Mouse (Mus musculus): ENCODE measurements around the gene Mrpl51.

The Mrpl51 gene

GRCm38 (mm10) chr6:125191332-125192015, at the start of gene Mrpl51, which contains the start of gene Ncapd2:
Gene Mrpl51 (plus strand): TSS chr6:125191801.
Gene Ncapd2 (minus strand): TSS chr6:125191701.
- in situ Hi-C loops (cut with MboI, MseI) = no loop called here

GRCm38 (mm10) chr6:125142436-125142835, 49.2 kb upstream of the Mrpl51 start:
- in situ Hi-C loops (cut with MboI, MseI) = no loop called here

GRCm38 (mm10) chr6:125143128-125143527, 48.5 kb upstream of the Mrpl51 start:
- in situ Hi-C loops (cut with MboI, MseI) = no loop called here

GRCm38 (mm10) chr6:125143904-125144303, 47.7 kb upstream of the Mrpl51 start:
- in situ Hi-C loops (cut with MboI, MseI) = no loop called here

- in situ Hi-C loops (cut with MboI, MseI) = no loop called here
These were observed 46.6 kb upstream of the Mrpl51 start, which contains the start of gene Iffo1 for GRCm38 (mm10) chr6:125145001-125145400. Gene Iffo1 (plus strand): TSS chr6:125145241.

- in situ Hi-C loops (cut with MboI, MseI) = no loop called here
These were observed 46.1 kb upstream of the Mrpl51 start for GRCm38 (mm10) chr6:125145479-125145951.

GRCm38 (mm10) chr6:125146148-125146547, 45.5 kb upstream of the Mrpl51 start:
- in situ Hi-C loops (cut with MboI, MseI) = no loop called here

- in situ Hi-C loops (cut with MboI, MseI) = no loop called here
These were observed 44.8 kb upstream of the Mrpl51 start for GRCm38 (mm10) chr6:125146797-125147196.

- in situ Hi-C loops (cut with MboI, MseI) = no loop called here
These were observed 44.3 kb upstream of the Mrpl51 start for GRCm38 (mm10) chr6:125147329-125147728.

- in situ Hi-C loops (cut with MboI, MseI) = no loop called here
These were observed 43.2 kb upstream of the Mrpl51 start for GRCm38 (mm10) chr6:125148251-125148925.

GRCm38 (mm10) chr6:125148926-125149568, 42.6 kb upstream of the Mrpl51 start:
- in situ Hi-C loops (cut with MboI, MseI) = no loop called here

- in situ Hi-C loops (cut with MboI, MseI) = no loop called here
These were observed 42.0 kb upstream of the Mrpl51 start for GRCm38 (mm10) chr6:125149569-125149950.

GRCm38 (mm10) chr6:125152212-125153017, 39.2 kb upstream of the Mrpl51 start:
- in situ Hi-C loops (cut with MboI, MseI) = no loop called here

- in situ Hi-C loops (cut with MboI, MseI) = no loop called here
These were observed 38.6 kb upstream of the Mrpl51 start for GRCm38 (mm10) chr6:125153018-125153389.

- in situ Hi-C loops (cut with MboI, MseI) = no loop called here
These were observed 37.9 kb upstream of the Mrpl51 start for GRCm38 (mm10) chr6:125153682-125154081.

- in situ Hi-C loops (cut with MboI, MseI) = no loop called here
These were observed 37.1 kb upstream of the Mrpl51 start for GRCm38 (mm10) chr6:125154550-125154949.

- in situ Hi-C loops (cut with MboI, MseI) = no loop called here
These were observed 36.3 kb upstream of the Mrpl51 start for GRCm38 (mm10) chr6:125155262-125155661.

- in situ Hi-C loops (cut with MboI, MseI) = no loop called here
These were observed 35.1 kb upstream of the Mrpl51 start for GRCm38 (mm10) chr6:125156491-125156890.

- in situ Hi-C loops (cut with MboI, MseI) = no loop called here
These were observed 34.5 kb upstream of the Mrpl51 start for GRCm38 (mm10) chr6:125156903-125157614.

GRCm38 (mm10) chr6:125158944-125159492, 32.6 kb upstream of the Mrpl51 start:
- in situ Hi-C loops (cut with MboI, MseI) = no loop called here
